8 mouse cellular contexts compared by ENCODE assay signal in the genomic region with DNA sequence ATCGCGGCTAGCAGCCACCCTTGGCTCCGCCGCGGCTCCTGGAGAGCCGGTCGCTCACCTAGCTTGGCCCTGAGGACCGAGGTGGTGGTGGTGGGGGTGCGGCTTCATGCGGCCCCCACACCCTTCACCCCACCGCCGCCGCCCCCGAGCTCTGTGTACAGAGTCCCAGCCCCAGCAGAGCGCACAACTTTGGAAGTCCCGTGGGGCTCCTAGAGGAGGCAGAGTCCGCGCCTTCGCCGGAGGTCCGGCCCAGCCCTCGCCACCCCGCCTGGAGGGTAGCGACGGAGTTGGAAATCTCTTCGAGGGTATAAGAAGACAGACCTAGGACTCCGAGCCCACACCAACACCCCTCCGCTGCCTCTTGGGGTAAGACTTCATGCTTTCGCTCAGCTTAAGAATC. TPM values are rescaled to one million over a fixed set of nuclear protein-coding genes. Genes with fewer than 3 reads are reported as not detected.
DNase-seq lines count a peak whose midpoint lies in the region; ATAC-seq and TF ChIP-seq lines count a peak whose summit lies in the region.

No protein-coding gene starts in this region.

- DNase-seq in layer of hippocampus, adult 2 months (ENCODE audit: low spot score in 2 of 2): no peak
- DNase-seq in layer of hippocampus, adult 8-10 months (ENCODE audit: low spot score in 2 of 2): no peak
- DNase-seq in Patski (ENCODE audit: low read depth, low spot score): no peak
- DNase-seq in hindbrain, postnatal 0 days (ENCODE audit: low spot score): peak; percentile 26
- no peak for DNase-seq in midbrain, postnatal 0 days (ENCODE audit: low spot score)
- no peak for DNase-seq in Muller cell, postnatal 12 days (ENCODE audit: inconsistent ontology term)
- DNase-seq in layer of hippocampus, adult 11-12 months (ENCODE audit: low spot score): no peak

- no peaks in the 10 kb centered on the region for H3K9me3 ChIP-seq in embryonic facial prominence, embryonic 12.5 days
- H3K9me3 ChIP-seq in hindbrain, postnatal 0 days (ENCODE audit: low read length): no peaks in the 10 kb centered on the region
- H3K9me3 ChIP-seq in midbrain, postnatal 0 days (ENCODE audit: low read length): no peaks in the 10 kb centered on the region

- H3K4me3 ChIP-seq in layer of hippocampus, adult 2 months: peak overlapping the region; percentile 76
- H3K4me3 ChIP-seq in embryonic facial prominence, embryonic 12.5 days: peak overlapping the region; percentile 49
- peak overlapping the region; percentile 64 for H3K4me3 ChIP-seq in hindbrain, postnatal 0 days (ENCODE audit: low read length)
- peak overlapping the region; percentile 65 for H3K4me3 ChIP-seq in midbrain, postnatal 0 days (ENCODE audit: low read depth, low read length)

- H3K9ac ChIP-seq in embryonic facial prominence, embryonic 12.5 days: peak overlapping the region; percentile 50
- H3K9ac ChIP-seq in hindbrain, postnatal 0 days (replicated peaks; ENCODE audit: low read length): peak overlapping the region; percentile 60
- H3K9ac ChIP-seq in midbrain, postnatal 0 days (replicated peaks; ENCODE audit: low read length, poor library complexity, severe bottlenecking): peak overlapping the region; percentile 58

- peak; percentile 8 for ATAC-seq in Patski
- peak; percentile 23 for ATAC-seq in embryonic facial prominence, embryonic 12.5 days (ENCODE audit: insufficient number of reproducible peaks, insufficient read depth, low FRiP score, low TSS enrichment)
- peak; percentile 38 for ATAC-seq in hindbrain, postnatal 0 days
- peak; percentile 9; the same call in 1 of the 2 replicates for ATAC-seq in midbrain, postnatal 0 days (ENCODE audit: low FRiP score)

- TF ChIP-seq CTCF in layer of hippocampus, adult 2 months (conservative IDR thresholded peaks at IDR 0.05): no peak
- TF ChIP-seq CTCF in Patski (IDR thresholded peaks at IDR 0.05): no peak
- no peak for TF ChIP-seq CTCF in hindbrain, postnatal 0 days (IDR thresholded peaks at IDR 0.05; ENCODE audit: low read depth)
- no peak for TF ChIP-seq CTCF in midbrain, postnatal 0 days (IDR thresholded peaks at IDR 0.05)

- peak overlapping the region; percentile 83 for H3K27ac ChIP-seq in layer of hippocampus, adult 2 months
- H3K27ac ChIP-seq in embryonic facial prominence, embryonic 12.5 days: no peak overlapping the region
- H3K27ac ChIP-seq in hindbrain, postnatal 0 days: peak overlapping the region; percentile 67
- peak overlapping the region; percentile 57 for H3K27ac ChIP-seq in midbrain, postnatal 0 days (ENCODE audit: low read depth, low read length)

- peak overlapping the region; percentile 96 for H3K4me2 ChIP-seq in embryonic facial prominence, embryonic 12.5 days (replicated peaks)
- H3K4me2 ChIP-seq in hindbrain, postnatal 0 days (ENCODE audit: low read depth, low read length): peak overlapping the region; percentile 98
- peak overlapping the region; percentile 97 for H3K4me2 ChIP-seq in midbrain, postnatal 0 days (ENCODE audit: low read depth, low read length, poor library complexity, severe bottlenecking)

- H3K36me3 ChIP-seq in embryonic facial prominence, embryonic 12.5 days: no peaks in the 10 kb centered on the region
- H3K36me3 ChIP-seq in hindbrain, postnatal 0 days (ENCODE audit: insufficient read depth, low read length): no peaks in the 10 kb centered on the region
- no peaks in the 10 kb centered on the region for H3K36me3 ChIP-seq in midbrain, postnatal 0 days (ENCODE audit: insufficient read depth, low read length)

- peaks cover 26% of the 10 kb centered on the region for H3K4me1 ChIP-seq in embryonic facial prominence, embryonic 12.5 days
- 0 out of 2 replicates have a peak, but pooled peaks cover 6% of the 10 kb centered on the region for H3K4me1 ChIP-seq in hindbrain, postnatal 0 days (ENCODE audit: insufficient read depth, low read length)
- H3K4me1 ChIP-seq in midbrain, postnatal 0 days (ENCODE audit: insufficient read depth, low read length): peaks cover 11% of the 10 kb centered on the region; the same call in 1 of the 2 replicates

- POLR2A ChIA-PET in Patski (lab: Charles Lee): no interaction called here

- 2% methylated on average over 29 of the region's 29 CpGs for WGBS in embryonic facial prominence, embryonic 12.5 days
- under 1% methylated on average over 29 of the region's 29 CpGs for WGBS in hindbrain, postnatal 0 days
- WGBS in midbrain, postnatal 0 days: under 1% methylated on average over 29 of the region's 29 CpGs

- H3K27me3 ChIP-seq in Patski: peaks cover 44% of the 10 kb centered on the region
- H3K27me3 ChIP-seq in embryonic facial prominence, embryonic 12.5 days: peaks cover 52% of the 10 kb centered on the region
- H3K27me3 ChIP-seq in hindbrain, postnatal 0 days (ENCODE audit: insufficient read depth, low read length): peaks cover 6% of the 10 kb centered on the region; the same call in 1 of the 2 replicates
- peaks cover 17% of the 10 kb centered on the region; the same call in 1 of the 2 replicates for H3K27me3 ChIP-seq in midbrain, postnatal 0 days (ENCODE audit: insufficient read depth, low read length)

- CTCF ChIA-PET in Patski (lab: Charles Lee): interaction anchor here (0.9 to 2.1 kb wide), 6 partner anchors 10 to 1161 kb away, joined by 3 to 8 read pairs (median 6); no protein-coding TSS in a partner anchor

- in situ Hi-C loops in Patski (cut with MboI; ENCODE audit: low pct_unique_long_range_greater_than_20kb): loop anchor here (25.0 kb wide), 1 partner anchor 1267 kb away; a partner anchor contains a TSS

RNA-seq across cellular contexts. Expression of a gene that starts 1.5 kb away (rescaled TPM):
- total RNA-seq in layer of hippocampus, adult 2 months (2021): 10 to 100 TPM; 10.3 to 12.0 TPM
- total RNA-seq in layer of hippocampus, adult 8-10 months (2022): 10 to 100 TPM; 10.8 to 13.9 (median 13.1) TPM
- 0.10 TPM for polyA plus RNA-seq in Patski (2021)
- polyA plus RNA-seq in embryonic facial prominence, embryonic 12.5 days (2016; fragmentation: Nextera tagmentation; extraction: Ambion mirVana): 2.2 and 2.3 TPM in 2 replicates
- total RNA-seq in hindbrain, postnatal 0 days (2014; rRNA removed): 34.4 and 35.3 TPM in 2 replicates
- 3.8 and 4.2 TPM in 2 replicates for polyA plus RNA-seq in hindbrain, postnatal 0 days (2015; fragmentation: Nextera tagmentation; extraction: Ambion mirVana)
- total RNA-seq in midbrain, postnatal 0 days (2014; rRNA removed): 25.1 and 30.5 TPM in 2 replicates
- polyA plus RNA-seq in midbrain, postnatal 0 days (2015; fragmentation: Nextera tagmentation; extraction: Ambion mirVana): 2.9 and 3.4 TPM in 2 replicates
